Mouse (Mus musculus) right cerebral cortex, adult 18-20 months (tissue): ENCODE results near the gene Proser3.

Source experiments
- DNase-seq: peaks from one replicate; pipeline ENCODE4 v3.0.0; 2022; ENCODE audit warnings: mixed read lengths

The Proser3 gene

DNA sequence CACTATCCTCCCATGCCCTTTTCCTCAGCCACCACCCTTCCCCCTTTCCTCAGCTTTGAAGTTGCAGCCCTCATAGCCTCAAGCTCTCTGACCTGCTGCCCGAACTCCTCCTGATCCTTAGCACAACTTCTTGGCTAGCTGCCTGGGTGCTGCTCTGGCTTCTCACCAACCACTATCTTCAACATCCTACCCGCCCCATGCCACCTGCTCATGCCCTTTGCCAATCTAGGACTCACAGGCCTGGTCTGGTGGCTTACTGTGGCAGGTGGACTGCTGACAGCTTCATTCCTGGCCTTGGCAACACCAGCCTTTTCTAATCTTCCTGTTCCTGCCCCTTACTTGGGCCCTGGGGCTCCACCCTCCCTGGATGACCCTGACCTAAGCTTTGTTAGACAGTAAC is 20.9 kb upstream of the Proser3 start:
- DNase-seq, result no peak

DNA sequence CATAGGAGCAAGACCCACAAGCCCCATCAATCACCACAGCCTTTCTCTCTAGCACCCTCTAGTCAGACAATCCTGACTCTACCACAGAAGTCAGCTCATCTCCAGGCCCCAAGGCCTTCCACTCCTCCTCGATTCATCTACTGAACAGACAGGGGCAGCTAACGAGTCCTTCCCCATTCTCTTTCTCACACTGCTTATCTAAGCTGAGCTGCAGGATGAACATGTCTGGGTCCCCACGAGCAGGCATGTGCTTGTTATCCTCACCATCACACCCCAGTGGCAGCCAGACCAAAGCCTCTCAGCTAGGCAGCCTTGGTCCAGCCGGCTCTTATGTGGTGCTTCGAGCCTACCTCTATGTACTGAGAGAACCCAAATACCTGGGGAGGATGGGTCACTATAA is 20.3 kb upstream of the Proser3 start:
- DNase-seq, result no peak

DNA sequence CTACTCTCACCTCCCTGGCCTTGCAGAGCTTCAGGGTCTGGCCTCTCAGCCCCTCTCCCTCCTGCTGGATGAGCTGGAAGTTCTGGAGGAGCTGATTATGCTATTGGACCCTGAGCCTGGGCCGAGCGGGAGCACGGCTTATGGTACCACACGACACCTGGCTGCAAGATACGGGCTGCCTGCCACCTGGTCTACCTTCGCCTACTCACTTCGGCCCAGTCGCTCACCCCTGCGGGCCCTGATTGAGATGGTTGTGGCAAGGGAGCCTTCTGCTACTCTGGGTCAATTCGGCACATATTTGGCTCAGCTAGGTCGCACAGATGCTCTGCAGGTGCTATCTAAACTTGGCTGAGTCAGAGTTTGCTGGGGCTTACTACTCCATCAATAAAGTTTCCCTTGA is 15.5 kb upstream of the Proser3 start:
- no peak for DNase-seq

DNA sequence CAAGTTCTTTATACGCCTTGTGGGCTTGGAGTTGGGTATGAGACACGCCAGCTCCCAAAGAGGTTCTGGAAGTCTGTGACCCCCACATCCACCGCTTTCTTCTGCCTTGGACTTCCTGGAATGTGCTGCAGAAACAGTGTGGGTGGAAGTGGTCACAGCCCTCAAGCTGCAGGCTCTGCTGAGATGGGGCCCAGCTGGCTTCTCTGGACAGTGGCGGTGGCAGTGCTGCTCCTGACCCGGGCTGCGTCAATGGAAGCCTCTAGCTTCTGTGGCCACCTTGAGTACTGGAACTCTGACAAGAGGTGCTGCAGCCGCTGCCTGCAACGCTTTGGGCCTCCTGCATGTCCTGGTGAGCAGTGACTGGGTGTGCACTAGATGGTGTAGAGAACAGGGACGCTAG is 13.9 kb upstream of the Proser3 start:
- DNase-seq, result no peak

DNA sequence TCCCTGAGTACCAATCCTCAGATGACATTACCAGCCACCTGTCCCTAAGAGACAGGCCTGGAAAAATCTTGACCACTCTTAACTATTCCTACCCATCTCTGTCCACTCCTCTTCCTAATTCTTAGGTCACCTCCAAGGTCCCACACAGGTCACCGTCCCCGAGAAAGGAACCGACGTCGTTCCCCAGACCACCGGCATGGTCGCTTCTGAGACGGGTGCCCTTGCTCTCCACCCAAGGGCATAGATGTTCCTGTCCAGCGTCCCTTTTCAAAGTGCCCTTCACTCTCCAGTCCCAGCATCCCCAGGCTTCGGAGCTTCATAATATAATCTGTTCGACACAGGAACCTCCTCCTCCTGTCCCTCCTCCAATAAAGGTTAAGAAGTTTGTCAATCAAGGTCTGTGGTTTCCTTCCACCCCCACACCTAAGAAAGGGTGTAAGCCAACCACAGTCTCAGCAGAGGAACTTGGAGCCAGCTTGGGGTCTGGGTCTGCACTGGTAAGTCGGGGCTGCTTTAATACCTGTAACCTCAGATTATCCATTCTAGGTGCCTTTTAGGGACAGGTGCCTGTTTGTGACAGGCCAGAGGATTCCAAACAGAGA is 13.0 kb upstream of the Proser3 start, which contains the start of gene Igflr1:
Igflr1 (plus strand) TSS at position 458 of the 602 bp plus-strand sequence.
- DNase-seq, result no peak

DNA sequence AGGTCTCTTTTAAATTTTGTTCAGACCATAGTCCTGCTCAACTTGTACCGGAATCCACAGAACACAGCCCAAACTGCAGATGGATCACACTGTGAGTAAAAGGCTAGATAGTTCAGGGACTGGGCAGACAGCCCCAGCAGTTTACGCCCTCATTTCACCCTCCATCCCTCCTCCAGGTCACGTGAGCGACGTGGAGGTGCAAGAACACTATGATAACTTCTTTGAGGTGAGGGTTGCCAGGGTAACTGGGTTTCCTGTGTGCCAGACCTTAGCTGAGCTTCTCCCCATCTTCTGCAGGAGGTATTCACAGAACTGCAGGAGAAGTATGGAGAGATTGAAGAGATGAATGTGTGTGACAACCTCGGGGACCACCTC is 11.8 kb upstream of the Proser3 start:
- no peak for DNase-seq

DNA sequence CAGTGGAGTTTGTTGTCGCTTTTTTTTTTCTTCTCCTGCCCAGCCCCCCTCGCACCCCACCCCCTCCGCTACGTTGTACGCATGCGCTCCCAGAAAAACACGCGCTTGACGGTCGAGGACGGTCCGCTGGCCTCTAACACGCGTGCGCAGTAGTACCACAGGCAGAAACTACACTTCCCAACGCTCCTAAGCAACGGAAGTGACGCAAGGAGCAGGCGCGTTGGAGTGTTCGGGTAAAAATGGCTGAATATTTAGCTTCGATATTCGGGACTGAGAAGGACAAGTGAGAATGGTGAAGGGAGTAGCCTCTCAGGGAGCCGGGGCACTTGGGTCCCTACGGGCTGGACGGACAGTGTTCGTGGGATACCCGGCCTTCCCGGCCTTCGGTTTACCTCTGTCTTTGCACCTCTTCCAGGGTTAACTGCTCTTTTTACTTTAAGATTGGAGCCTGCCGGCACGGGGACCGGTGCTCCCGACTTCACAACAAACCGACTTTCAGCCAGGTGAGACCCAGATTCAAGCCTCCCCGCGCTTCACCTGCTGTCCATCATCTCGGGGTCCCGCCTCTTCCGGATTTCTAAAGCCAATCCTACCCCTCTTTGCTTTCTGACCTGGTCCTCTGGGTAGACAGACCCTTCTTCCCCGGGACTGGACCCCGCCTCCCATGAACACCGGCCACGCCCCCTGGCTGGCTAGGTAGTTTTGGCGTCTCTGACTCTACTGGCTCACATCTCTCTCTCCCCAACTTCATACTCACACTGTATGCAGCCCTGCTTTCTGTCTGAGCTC is 11.2 kb upstream of the Proser3 start, which contains the start of the genes U2af1l4, Gm49396 and Psenen:
U2af1l4 (plus strand) TSS at position 185 of the 789 bp plus-strand sequence.
Gm49396 (plus strand) TSS at position 228 of the 789 bp plus-strand sequence.
Psenen (minus strand) TSS at position 511 of the 789 bp plus-strand sequence.
- peak; percentile 97 for DNase-seq

DNA sequence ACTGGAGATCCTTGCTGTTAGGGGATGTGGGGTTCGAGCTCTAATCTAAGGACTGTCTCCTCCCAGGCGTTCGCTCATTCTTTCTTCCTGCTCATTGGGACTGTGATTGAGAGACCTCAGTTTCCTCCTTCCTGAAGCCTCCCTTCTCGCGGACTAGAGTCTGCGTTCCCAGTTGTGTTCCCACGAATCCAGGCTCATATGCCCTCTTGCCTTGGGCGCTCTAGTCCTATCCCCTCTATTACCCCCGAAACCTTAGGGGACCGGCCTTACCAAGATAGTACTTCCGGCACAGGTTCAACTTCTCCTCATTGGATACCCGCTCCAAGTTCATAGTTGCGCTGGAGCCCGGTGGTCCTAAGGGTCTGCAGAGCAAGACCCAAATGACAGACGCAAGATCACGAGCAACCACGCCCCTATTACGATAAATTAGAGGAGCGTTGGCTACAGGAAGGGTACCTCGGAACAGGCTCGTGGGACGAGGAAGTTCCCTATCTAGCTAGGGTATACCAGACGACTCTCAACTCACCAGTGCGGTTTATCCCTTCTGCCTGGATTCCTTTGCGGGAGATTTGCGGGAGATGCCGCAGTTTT is 10.5 kb upstream of the Proser3 start:
- DNase-seq, result peak; percentile 37

DNA sequence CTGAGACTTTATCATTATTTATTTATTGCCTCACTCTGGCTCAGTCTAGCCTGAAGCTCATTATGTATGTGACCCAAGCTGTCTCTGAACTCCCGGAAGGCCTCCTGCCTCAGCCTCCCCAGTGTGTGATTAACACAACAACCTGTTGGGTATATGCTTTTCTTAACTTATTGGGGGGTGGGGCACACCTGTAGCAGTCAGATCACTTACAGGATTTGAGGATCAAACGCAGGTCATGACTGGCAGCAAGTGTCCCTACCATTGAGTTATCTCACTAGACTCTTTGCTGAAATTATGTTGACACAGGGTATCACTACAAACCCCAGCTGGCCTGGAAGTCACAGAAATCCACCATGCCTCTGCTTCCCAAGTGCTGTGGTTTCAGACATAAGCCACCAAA is 8.2 kb upstream of the Proser3 start:
- no peak for DNase-seq

DNA sequence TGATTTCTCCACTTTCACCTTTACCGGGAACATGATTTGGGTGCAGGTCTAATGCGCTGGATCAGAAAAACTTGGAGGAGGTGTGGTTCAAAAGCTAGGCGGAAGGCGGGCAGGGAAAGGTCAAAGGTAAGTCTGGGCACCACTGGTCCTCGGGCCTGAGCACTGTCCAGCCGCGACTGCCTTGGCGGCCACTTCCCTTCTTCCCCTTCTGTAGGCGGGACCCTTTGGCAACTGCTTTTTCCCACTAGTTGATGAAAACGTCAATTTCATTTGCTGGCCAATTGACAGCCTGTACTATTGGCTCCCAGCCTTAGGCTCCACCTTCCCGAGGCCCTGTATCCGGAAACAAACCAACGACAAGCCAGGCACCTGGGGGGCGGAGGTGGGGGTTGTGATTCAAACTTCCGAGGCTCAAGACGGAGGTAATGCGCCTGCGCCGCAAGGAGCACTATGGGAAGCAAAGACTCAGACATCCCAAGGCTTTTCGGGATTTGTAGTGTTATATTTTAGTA is 7.4 kb upstream of the Proser3 start, which contains the start of gene Lin37:
Lin37 (minus strand) TSS at position 396 of the 512 bp plus-strand sequence.
- peak; percentile 99 for DNase-seq

DNA sequence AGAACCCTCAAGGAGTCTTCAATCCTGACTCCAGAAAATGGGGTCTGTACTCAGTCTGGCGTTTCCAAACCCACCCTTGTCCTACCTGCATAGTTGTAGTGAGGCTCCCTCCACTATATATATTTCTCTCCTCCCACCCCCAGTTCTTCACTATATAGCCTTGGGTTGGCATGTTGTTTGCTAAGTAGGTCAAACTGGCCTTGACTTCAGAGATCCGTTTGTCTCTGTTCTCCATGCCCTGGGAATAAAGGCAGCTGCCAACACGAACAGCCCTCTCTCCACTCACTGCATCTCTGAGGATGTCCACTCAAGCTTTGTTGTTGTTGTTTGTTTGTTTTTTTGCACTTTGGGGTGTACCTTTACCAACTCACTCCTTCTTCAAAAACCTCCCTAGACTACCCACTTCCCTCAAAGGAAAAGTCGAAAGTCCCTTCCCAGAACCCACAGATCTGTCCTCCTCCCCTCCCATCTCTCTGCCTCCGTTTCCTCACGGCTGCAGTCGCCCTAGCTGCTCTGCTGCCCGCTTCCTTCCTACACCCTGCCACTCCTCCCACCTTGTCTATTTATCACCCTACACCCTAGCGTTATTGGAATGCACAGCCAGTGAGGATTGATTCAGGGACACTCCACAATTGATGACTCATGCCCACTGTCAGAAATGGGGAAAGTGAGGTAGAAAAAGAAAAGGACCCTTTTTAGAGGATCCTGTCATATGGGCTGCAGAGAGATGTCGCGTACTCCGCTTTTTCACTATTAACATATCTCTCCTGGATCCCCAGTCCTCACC is 6.8 kb upstream of the Proser3 start:
- no peak for DNase-seq

DNA sequence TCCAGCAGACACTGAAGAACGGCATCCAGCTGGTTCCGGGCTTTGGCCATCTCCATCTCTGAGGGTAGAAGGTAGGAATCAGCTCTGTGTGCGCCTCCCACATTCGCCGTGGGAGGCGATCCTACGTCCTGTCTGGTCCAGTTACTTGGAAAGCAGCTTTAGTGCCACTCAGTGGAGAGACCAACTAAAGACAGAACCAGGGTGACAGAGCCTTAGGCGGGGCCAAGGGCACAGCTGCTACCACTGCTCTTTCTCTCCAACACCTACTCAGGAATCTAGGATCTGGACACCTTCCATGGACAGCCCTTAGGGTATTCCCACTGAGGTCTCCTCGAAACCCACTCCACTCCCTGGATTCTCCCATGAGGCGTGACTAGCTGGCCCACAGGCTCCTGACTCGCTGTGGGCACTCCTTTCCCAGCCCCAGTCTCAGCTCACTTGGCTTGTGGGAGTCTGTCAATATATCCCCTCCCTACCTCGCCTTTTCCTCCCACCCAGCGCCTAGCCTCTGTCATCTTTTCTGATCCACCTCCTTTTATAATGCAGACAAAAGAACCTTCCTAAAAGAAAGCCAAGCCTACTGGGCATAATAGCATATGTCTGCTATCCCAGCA is 5.9 kb upstream of the Proser3 start:
- DNase-seq, result no peak

DNA sequence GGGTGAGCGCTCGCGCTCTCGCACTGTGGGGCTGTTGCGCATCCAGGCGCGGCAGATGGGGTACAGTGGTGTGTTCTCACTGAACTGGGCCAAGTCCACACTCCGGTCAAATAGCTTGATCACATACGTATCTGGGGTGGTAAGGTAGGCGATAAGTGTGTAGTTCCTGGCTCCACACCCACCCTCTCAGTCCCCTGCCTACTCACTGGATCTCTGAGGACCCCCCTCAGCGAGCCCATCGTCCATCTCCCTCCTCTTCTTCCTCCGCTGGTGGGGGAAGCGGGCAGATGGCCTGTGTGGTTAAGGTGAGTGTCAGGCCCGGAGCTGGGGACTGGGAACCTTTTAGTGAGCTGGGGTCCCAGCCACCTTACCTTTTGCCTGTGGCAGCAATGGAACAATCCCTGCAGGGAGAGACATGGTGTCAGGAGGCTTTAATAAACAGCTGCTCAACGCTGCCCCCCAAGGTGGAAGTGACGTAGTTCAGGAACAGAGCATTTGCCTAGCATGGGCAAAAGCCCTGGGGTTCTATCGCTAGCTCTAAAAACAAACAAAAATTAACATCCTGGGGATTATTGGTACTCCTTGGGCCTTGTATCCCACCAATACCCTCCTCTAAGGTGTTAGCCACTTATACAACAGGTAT is 4.9 kb upstream of the Proser3 start:
- DNase-seq, result no peak

DNA sequence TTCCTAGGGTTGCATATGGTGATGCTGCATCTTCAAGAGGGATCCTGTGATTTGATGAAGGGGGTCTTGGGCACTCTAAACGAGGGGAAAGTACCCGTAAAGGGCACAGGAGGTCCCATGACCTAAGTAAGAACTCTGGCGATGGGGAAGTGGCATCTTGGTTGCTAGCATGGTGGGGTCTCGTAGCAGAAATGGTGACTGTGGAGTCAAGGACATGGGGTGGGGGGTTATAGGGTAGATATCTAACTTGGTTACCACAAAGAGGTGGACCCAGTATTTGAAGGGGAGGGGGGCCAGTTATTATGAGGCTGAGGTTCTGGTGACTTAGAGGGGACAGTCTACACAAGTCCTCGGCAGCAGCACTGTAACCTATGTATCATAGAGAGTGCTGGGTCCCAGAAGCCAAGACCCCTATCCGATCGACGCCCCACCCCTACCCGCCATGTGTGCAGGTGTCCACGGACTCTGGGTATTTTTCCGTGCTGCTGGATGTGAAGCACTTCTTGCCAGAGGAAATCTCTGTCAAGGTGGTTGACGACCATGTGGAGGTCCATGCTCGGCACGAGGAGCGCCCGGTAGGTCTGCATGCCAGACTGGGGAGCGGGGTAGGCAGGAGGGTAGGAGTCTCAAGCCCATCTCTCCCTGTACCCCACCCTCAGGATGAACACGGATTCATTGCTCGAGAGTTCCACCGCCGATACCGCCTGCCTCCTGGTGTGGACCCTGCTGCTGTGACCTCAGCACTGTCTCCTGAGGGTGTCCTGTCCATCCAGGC is 1.9 kb upstream of the Proser3 start:
- no peak for DNase-seq

DNA sequence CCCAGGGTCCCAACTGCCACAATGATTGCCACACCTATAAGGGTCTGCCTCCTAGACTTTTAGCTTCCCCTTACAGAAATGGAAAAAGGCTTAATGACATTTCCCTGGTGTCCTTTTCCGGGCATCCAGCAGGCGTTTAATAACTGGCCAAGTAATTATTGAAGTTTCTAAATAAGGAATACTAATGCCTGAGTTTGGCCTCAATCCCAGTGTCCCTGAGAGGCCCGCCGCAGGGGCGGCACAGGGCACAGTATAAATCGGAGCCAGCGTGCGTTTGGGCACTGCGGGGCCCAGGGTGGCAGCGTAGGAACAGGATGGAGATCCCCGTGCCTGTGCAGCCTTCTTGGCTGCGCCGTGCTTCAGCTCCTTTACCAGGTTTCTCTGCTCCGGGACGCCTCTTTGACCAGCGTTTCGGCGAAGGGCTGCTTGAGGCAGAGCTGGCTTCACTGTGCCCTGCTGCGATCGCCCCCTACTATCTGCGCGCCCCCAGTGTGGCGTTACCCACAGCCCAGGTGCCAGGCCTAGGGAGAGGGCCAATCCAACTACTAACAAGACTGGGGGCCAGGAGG is 1.0 kb upstream of the Proser3 start:
- no peak for DNase-seq

DNA sequence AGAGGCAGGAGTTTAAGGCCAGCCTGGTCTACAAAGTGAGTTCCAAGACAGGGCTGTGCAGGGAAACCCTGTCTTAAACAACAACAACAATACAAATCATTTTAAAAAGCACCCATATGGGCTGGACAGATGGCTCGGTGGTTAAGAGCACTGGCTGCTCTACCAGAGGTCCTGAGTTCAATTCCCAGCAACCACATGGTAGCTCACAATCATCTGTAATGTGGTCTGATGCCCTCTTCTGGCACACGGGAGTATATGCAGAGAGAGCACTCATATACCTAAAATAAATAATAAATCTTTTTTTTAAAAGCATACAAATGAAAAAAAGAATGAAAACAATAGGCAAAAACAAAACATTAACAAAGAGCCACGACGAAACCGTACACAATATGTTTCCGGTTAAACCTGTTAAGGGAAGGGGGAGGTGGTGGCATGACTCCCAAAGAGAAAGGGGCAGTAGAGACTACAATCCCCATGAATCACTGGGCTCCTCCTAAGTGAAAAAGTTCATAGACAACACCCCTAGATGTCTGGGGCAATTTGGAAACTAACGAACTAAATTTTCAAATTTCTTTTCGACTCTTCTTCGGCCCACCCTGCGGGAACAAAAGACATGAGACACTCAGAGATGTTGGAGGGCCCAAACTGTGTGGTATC is 526 bp downstream of the Proser3 start:
- DNase-seq, result no peak

DNA sequence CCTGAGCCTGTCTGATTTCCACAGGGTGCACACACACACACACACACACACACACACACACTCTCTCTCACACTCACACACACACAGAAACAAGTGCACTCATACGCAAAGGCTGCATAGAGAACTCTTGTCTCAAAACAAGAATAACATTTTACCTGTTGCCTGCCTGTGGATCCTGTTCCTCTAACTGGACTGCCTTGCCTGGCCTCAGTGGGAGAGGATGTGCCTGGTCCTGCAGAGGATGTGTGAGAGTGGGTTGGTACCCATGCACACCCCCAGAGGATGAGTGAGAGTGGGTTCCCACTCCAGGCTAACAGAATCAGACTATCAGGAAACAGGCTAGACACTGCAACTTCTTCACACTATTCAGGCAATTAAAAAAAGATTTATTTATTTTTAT is 1.5 kb downstream of the Proser3 start:
- no peak for DNase-seq

DNA sequence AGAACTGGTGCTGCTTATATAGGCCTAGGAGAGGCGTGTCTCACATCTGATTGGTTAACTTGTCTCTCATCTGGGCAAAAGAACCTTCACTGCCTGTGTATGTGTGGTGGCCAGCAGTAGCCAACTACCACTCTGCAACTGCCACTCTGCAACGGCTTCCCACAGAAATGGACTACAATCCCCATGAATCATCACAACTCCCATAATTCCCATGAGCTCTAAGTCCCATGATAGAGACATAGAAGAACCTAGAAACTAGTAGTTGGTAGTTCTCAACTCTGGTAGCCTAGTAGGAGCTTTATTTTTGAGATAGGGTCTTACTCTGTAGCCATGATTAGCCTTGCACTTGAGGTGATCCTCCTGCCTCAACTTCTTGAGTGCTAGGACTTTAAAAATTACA is 2.2 kb downstream of the Proser3 start:
- DNase-seq, result no peak

DNA sequence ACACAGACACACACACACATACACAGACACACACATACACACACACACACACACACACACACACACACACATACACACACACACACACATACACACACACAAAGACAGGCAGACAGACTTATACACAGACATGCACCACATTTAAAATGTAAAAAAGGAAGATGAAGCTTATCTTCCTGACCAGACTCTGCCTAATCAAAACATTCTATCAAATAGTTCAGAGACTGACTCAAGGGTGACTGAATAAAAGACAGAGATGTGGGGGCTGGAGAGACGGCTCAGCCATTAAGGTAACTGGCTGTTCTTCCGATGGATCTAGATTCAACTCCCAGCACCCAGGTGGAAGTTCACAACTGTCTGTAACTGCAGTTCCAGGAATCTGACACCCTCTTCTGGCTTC is 7.8 kb downstream of the Proser3 start:
- DNase-seq, result no peak

DNA sequence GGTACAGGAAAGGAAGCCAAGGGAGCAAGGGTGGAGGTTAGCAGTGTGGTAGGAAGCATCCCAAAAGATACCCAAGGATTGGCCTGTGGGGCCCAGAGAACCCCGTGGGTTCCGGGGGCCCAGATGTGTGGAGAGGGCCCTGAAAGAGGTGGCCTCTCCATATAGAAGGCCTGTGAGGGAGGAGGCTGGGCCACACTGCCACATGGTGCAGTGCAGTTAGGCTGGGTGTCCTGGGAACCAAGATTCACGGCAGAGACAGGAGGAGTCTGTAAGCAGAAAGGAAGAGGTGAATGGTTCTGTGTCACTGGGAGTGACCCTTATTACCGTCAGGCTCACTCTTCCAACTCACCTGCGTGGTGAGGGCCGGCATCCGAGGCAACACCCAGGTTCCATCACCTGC is 11.5 kb downstream of the Proser3 start:
- DNase-seq, result no peak
